Comparison of ENCODE assay signal across 8 mouse cellular contexts in genomic region chr3:144205351-144206153, GRCm38 (mm10). TPM values are rescaled to one million over a fixed set of nuclear protein-coding genes. Genes with fewer than 3 reads are reported as not detected.
DNase-seq lines count a peak whose midpoint lies in the region; ATAC-seq and TF ChIP-seq lines count a peak whose summit lies in the region.

No protein-coding gene starts in this region.

- ATAC-seq in heart, embryonic 14.5 days (ENCODE audit: insufficient number of reproducible peaks, insufficient read depth, low FRiP score, low read depth), result peak; percentile 90
- peak; percentile 77 for ATAC-seq in liver, embryonic 13.5 days (ENCODE audit: low read depth)
- ATAC-seq in stomach, embryonic 14.5 days (ENCODE audit: insufficient number of reproducible peaks, insufficient read depth, low FRiP score, low read depth), result peak; percentile 90

- H3K27ac ChIP-seq in heart, embryonic 14.5 days (replicated peaks in 1 of 2; ENCODE audit: control insufficient read depth in 1 of 2, insufficient read depth in 1 of 2, low read depth in 2 of 2, low read length in 2 of 2), result peak overlapping the region; percentile 96 to 98
- peak overlapping the region; percentile 88 for H3K27ac ChIP-seq in liver, embryonic 13.5 days
- H3K27ac ChIP-seq in stomach, embryonic 14.5 days (ENCODE audit: low read length), result peak overlapping the region; percentile 99

- peaks cover 0 to 16% of the 10 kb centered on the region in 2 experiments; a peak in 2 of 4 replicates for H3K4me1 ChIP-seq in heart, embryonic 14.5 days (ENCODE audit: control insufficient read depth in 2 of 2, insufficient read depth in 2 of 2, low read length in 2 of 2)
- peaks cover 44% of the 10 kb centered on the region for H3K4me1 ChIP-seq in liver, embryonic 13.5 days (replicated peaks)
- peaks cover 8% of the 10 kb centered on the region for H3K4me1 ChIP-seq in stomach, embryonic 14.5 days (ENCODE audit: control insufficient read depth, insufficient read depth, low read length)

- H3K9ac ChIP-seq in heart, embryonic 14.5 days (ENCODE audit: low read length), result peak overlapping the region; percentile 98
- peak overlapping the region; percentile 84 for H3K9ac ChIP-seq in liver, embryonic 13.5 days
- H3K9ac ChIP-seq in stomach, embryonic 14.5 days (replicated peaks; ENCODE audit: low read depth, low read length), result peak overlapping the region; percentile 98

- H3K4me2 ChIP-seq in heart, embryonic 14.5 days (ENCODE audit: low read length), result peak overlapping the region; percentile 95
- H3K4me2 ChIP-seq in liver, embryonic 13.5 days, result peak overlapping the region; percentile 96
- H3K4me2 ChIP-seq in stomach, embryonic 14.5 days (replicated peaks; ENCODE audit: low read depth, low read length), result peak overlapping the region; percentile 84

- H3K4me3 ChIP-seq in heart, embryonic 14.5 days (ENCODE audit: control insufficient read depth in 1 of 2, insufficient read depth in 1 of 2, low read depth in 1 of 2, low read length in 2 of 2), result peak overlapping the region; percentile 95 to 97
- peak overlapping the region; percentile 78 for H3K4me3 ChIP-seq in liver, embryonic 13.5 days (replicated peaks)
- H3K4me3 ChIP-seq in stomach, embryonic 14.5 days (ENCODE audit: low read depth, low read length), result peak overlapping the region; percentile 94

- under 1% methylated on average over 60 of the region's 69 CpGs for WGBS in heart, embryonic 14.5 days
- WGBS in liver, embryonic 13.5 days (ENCODE audit: insufficient replicate concordance), result under 1% methylated on average over 66 of the region's 69 CpGs
- WGBS in stomach, embryonic 14.5 days, result 1% methylated on average over 54 of the region's 69 CpGs

- peak; percentile 88 for DNase-seq in CD4-positive helper T cell, adult 2 months (ENCODE audit: low read depth, low spot score)
- peak; percentile 98 for DNase-seq in brain, embryonic 14.5 days (ENCODE audit: low read depth)
- DNase-seq in fibroblast of lung, adult 2 months (ENCODE audit: low read depth), result peak; percentile 84
- peak; percentile 97 for DNase-seq in kidney, postnatal 14 days
- peak; percentile 81 for DNase-seq in liver, embryonic 13.5 days
- DNase-seq in natural killer cell, adult 2 months (ENCODE audit: low spot score in 2 of 2), result peak; percentile 86 to 90

- no peaks in the 10 kb centered on the region for H3K9me3 ChIP-seq in heart, embryonic 14.5 days (ENCODE audit: control insufficient read depth, low read length)
- H3K9me3 ChIP-seq in liver, embryonic 13.5 days (replicated peaks), result no peaks in the 10 kb centered on the region
- H3K9me3 ChIP-seq in stomach, embryonic 14.5 days (ENCODE audit: control insufficient read depth, low read depth, low read length), result no peaks in the 10 kb centered on the region

- H3K36me3 ChIP-seq in heart, embryonic 14.5 days (ENCODE audit: control insufficient read depth, insufficient read depth, low read length), result peaks cover 9% of the 10 kb centered on the region
- no peaks in the 10 kb centered on the region for H3K36me3 ChIP-seq in liver, embryonic 13.5 days
- peaks cover 1% of the 10 kb centered on the region; the same call in 1 of the 2 replicates for H3K36me3 ChIP-seq in stomach, embryonic 14.5 days (ENCODE audit: control insufficient read depth, insufficient read depth, low read length)

- no peaks in the 10 kb centered on the region for H3K27me3 ChIP-seq in heart, embryonic 14.5 days (ENCODE audit: control insufficient read depth, insufficient read depth, low read length)
- H3K27me3 ChIP-seq in liver, embryonic 13.5 days, result no peaks in the 10 kb centered on the region
- no peaks in the 10 kb centered on the region for H3K27me3 ChIP-seq in stomach, embryonic 14.5 days (ENCODE audit: control insufficient read depth, insufficient read depth, low read length)

- TF ChIP-seq POLR2A in brain, embryonic 14.5 days (IDR thresholded peaks at IDR 0.05; ENCODE audit: borderline replicate concordance, extremely low read depth, insufficient read depth, insufficient read length, poor library complexity, severe bottlenecking), result peak; percentile 50

- no peak for TF ChIP-seq CTCF in brain, embryonic 14.5 days (IDR thresholded peaks at IDR 0.05; ENCODE audit: borderline replicate concordance, extremely low read depth, insufficient read depth, insufficient read length)

RNA-seq across cellular contexts. Expression of gene Lmo4, which starts 0.5 kb away (rescaled TPM):
- 155 and 177 TPM in 2 replicates for polyA plus RNA-seq in brain, embryonic 14.5 days (2012; rRNA removed)
- 45.2 and 45.3 TPM in 2 replicates for polyA plus RNA-seq in heart, embryonic 14.5 days (2014; fragmentation: Nextera tagmentation; extraction: Ambion mirVana)
- 16.7 and 17.2 TPM in 2 replicates for polyA plus RNA-seq in liver, embryonic 13.5 days (2015; fragmentation: Nextera tagmentation; extraction: Ambion mirVana)
- polyA plus RNA-seq in stomach, embryonic 14.5 days (2014; fragmentation: Nextera tagmentation; extraction: Ambion mirVana), result 95.2 and 95.4 TPM in 2 replicates

Comparison
In these comparisons a context has a peak if more than half of its experiments do, and no peak if none do; other contexts are left out.
1. Peak in every context shown above with its lines: DNase-seq, ATAC-seq, H3K4me3 ChIP-seq and H3K27ac ChIP-seq.